Mouse (Mus musculus): ENCODE results near the gene Slc38a9.

- TF ChIP-seq CTCF (IDR thresholded peaks at IDR 0.05; ENCODE audit: low read depth): no peak
- TF ChIP-seq EP300 (IDR thresholded peaks at IDR 0.05; ENCODE audit: low read depth): peak; percentile 96
These were observed 85.6 kb downstream of the Slc38a9 start for GRCm38 (mm10) chr13:112745936-112746694.

Measured in liver, embryonic 14.5 days (tissue).